Mouse (Mus musculus) heart, postnatal 4 days (tissue): ENCODE results near the gene Snapc3. TPM values are rescaled to one million over a fixed set of nuclear protein-coding genes. Genes with fewer than 3 reads are reported as not detected.
"Not testable (repeated sequence)": the region's sequence is repeated elsewhere in the genome, so short reads cannot be mapped to it uniquely, and the experiment has no call there.

ENCODE experiments used
- DNase-seq: peaks from one replicate; pipeline ENCODE4 v3.0.0; 2021
- total RNA-seq, 2 experiments: library from RNA; stranded (reverse); gene quantifications; 2 replicates each; pipeline ENCODE4 v1.2.3; 2021

Snapc3 gene
- total RNA-seq, 2 experiments from 2014 or later = 25.3 to 26.6 TPM

GRCm38 (mm10) chr4:83500154-83501036, 82.9 kb downstream of the Snapc3 start:
- no peak for DNase-seq

GRCm38 (mm10) chr4:83501037-83501430, 83.5 kb downstream of the Snapc3 start:
- DNase-seq = no peak

- no peak for DNase-seq
Observed at GRCm38 (mm10) chr4:83509600-83509999, 92.1 kb downstream of the Snapc3 start.

GRCm38 (mm10) chr4:83511083-83511482, 93.6 kb downstream of the Snapc3 start:
- no peak for DNase-seq

- DNase-seq = no peak
Observed at GRCm38 (mm10) chr4:83512217-83512616, 94.7 kb downstream of the Snapc3 start.

GRCm38 (mm10) chr4:83512644-83513043, 95.1 kb downstream of the Snapc3 start:
- no peak for DNase-seq

- DNase-seq = no peak
Observed at GRCm38 (mm10) chr4:83514183-83514582, 96.7 kb downstream of the Snapc3 start.

- DNase-seq = no peak
Observed at GRCm38 (mm10) chr4:83514976-83515669, 97.6 kb downstream of the Snapc3 start.

- DNase-seq = not testable (repeated sequence)
Observed at GRCm38 (mm10) chr4:83516144-83516543, 98.6 kb downstream of the Snapc3 start.

Other genes starting within 250 kb of the Snapc3 start
- gene Ttc39b, start 93.5 kb upstream of the Snapc3 start, total RNA-seq = 10 to 100 TPM; 12.8 to 14.5 TPM
- 10 to 100 TPM; 64.5 to 68.7 TPM for gene Psip1, start 68.7 kb downstream of the Snapc3 start, total RNA-seq
- 1 to 10 TPM; 1.4 to 1.5 TPM for gene Ccdc171, start 107.8 kb downstream of the Snapc3 start, total RNA-seq